Mouse (Mus musculus): ENCODE measurements at regions not wholly inside any gene's neighbourhood (a gene's known extent, or its start where the extent isn't known, plus 50 kb on each side); places are given as distances from the start of the nearest gene placed in this dataset.

- no peak for TF ChIP-seq CTCF (IDR thresholded peaks at IDR 0.05; ENCODE audit: extremely low read depth, insufficient read length, insufficient replicate concordance, low read depth, low read length)
- TF ChIP-seq POLR2A (IDR thresholded peaks at IDR 0.05; ENCODE audit: low read depth, low read length), result no peak
These were observed 98.0 kb upstream of the Rasgrp1 start for GRCm38 (mm10) chr2:117440801-117441281.

Data from small intestine, adult 2 months (tissue).